Mouse (Mus musculus) right cerebral cortex, postnatal 4 days (tissue): Measurements from ENCODE around the gene Tor3a.
A peak's percentile ranks its signal among the peaks of the same experiment; 100 is the strongest.

Source experiments
- DNase-seq: peaks from one replicate; pipeline ENCODE4 v3.0.0-alpha.2; 2022

The Tor3a gene

DNA sequence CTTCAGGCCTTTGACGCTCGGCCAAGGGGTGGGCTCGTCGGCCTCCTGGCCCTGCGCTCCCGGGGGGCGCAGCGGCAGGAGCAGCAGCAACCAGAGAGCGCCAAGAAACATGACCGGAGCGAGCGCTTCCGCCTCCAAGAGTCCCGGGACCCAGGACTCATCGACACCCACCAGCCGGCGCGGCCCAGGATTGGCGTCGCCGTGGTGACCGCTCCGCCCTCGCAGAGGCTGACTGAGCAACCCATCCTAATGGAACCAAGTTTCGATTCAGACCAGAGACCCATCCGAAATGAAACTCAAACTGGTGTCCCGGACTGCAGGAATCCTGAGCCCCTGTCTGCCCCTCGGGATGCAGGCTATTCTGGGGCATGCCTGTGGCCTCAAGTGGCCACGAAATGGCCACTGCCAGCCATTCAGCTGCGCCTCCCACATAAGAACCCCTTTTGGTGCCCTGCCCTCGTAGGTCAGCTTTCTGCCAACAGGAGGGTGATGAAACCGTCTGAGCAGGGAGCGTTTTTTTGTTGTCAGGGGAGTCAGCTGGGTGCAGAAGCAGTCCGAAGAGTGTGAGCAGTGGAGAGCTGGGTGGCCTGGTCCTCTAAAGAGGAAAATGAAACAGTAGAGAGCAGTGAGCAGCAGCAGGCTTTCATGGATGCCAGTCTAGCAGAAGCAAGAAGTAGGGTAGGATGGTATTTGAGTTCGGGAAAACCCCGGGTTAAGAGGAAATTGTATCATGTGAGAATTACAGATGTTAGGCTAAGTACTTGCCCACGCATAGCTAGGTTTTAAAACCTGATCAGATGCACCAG, at the start of gene Tor3a:
Tor3a (minus strand) TSS at position 162 of the 806 bp plus-strand sequence.
- peak; percentile 50 for DNase-seq

DNA sequence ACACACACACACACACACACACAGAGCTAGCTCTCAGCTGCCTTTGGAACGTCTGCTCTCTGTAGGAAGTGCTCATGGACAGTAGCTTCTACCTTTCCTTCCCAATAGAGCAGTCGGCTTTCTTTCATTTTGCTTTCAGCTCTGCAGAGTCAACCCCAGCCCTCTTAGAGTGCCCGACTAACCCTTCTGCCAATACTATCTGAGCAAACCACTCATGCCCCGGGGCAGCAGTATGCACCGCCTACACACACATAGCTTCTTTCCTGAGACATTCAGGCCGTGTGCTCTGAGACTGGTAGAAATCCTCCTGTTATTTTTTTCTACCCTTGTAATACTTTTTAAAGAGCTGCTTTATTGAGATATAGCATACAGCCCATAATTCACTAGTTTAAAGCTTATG, 47.9 kb upstream of the Tor3a start:
- DNase-seq, result no peak

DNA sequence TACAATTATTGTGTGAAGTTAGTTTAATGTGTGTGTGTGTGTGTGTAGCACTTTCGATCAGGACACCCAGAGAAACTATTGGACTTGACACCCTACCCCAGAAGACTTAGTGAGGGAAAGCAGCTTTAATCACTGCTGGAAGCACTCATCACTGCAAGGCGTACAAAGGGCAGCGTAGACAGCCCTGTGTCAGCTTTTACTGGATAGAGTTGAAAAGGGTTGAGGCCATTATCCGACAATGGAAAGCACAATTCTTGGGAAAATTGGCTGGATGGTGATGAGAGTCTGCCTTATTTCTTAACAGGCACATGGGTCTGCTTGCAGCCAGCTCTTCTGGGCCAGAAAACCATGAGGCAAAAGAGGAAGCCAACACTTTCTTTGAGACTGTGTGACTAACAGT, 45.9 kb upstream of the Tor3a start:
- no peak for DNase-seq

DNA sequence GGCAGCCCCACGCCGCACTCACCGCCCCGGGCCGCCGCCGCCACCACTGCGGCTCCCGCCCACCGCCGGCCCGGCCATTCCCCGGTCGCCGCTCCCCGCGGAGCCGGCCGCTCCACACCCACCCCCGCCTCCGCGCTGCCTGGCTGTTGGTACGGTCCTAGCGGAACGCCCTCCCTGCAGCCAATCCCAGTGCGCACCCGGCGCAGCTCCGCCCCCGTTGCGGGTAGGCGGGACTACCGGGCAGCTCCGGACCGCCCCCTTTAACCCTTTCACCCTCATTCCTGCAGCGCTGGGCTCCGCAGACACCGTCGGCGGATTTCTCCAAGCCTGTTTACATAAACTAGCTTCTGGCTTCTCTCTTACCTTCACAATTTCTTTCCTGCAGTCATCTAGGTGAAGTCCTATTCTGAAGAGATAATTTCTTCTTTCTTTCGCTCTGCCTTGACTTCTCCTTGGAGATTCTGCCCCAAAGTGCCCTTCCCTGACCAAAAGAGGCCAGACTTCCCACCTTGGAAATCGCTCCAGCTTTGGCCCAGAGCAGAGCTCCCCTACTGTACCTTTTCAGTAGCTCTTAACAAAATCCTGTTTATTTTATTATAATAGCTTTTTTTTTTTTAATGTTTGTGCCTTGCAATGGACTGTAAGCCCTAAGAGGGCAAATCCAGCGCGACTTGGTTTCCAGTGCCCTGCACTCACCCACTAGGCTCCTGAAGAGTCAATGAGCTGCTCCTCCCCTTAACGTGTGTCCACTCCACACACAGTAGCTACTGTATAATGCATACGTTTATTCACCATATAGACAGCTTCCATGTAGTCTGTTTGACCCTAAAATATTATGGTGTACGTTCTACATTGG, 45.0 kb upstream of the Tor3a start, which contains the start of gene Fam20b:
Fam20b (minus strand) TSS at position 137 of the 856 bp plus-strand sequence.
- peak; percentile 95 for DNase-seq

DNA sequence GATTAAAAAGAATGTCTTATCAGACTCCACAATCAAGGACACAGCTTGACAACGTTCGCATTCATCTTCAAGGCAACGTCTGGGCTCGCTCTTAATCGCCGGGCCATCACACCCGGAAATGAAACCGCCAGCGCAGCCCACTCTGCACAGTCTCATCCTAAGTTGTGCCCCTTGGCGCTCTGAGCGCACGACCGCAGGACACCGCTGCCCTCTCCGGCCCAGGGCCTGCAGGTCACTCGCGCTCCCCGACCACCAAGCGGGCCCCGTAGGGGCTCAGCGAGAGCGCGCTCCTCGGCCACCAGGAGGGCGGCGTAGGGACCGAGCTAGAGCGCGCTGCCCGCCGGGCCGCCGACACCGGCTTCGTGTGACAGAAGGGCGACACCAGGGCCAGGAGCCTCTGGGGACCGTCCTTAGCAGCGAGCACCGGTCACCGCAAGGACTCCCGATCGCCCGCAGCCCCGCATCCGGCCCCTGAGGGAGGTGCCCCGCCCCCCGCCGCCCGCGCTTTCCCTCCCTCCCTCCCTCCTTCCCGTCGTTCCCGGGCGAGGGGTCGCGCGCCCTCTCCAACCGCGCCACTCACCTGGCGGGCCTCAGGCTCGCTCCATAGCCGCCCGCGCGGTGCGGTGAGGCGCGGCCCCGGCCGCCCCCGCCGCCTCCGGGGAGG, 44.3 kb upstream of the Tor3a start:
- DNase-seq, result no peak

DNA sequence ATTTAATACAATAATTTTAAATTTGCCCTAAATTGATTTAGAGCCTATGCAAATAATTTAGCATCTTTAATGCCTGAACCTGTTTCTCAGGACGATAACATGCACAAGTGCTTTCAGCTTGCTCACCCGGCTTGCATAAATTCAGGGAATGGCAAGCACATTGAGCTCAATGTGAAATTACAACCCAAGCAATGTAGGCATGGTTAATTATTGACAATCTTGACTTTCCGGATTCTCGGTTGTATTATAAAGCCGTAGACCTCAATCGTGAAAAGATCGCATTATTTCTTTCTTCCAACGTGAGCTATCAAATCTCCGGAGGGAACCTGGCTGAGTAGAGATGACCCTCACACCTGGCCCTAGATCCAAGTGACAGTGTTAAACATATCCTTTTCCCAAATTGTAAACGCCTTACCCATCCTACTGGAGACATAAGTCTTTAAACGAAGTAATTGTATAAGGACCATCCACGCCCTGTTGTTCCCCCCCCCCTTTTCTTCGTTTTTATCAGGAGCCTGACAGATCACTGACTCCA, 43.7 kb upstream of the Tor3a start:
- no peak for DNase-seq

DNA sequence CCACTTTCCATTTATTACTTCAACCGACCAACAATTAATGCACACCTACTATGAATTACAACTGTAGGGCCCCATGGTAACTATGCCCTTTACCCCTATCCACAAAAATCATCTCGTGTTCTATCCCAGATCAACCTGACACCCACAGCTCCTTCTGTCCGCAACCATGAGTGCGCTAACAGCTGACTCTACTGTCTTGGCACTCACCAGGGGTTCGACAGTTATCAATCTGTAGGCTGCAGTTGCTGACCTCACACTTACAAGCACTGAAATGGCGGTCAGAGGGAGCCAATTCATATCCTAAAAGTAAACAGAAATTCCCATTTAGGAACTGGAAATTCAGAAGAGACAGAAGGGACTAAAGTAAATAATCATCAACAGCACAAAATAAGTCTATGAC, 42.5 kb upstream of the Tor3a start:
- no peak for DNase-seq

DNA sequence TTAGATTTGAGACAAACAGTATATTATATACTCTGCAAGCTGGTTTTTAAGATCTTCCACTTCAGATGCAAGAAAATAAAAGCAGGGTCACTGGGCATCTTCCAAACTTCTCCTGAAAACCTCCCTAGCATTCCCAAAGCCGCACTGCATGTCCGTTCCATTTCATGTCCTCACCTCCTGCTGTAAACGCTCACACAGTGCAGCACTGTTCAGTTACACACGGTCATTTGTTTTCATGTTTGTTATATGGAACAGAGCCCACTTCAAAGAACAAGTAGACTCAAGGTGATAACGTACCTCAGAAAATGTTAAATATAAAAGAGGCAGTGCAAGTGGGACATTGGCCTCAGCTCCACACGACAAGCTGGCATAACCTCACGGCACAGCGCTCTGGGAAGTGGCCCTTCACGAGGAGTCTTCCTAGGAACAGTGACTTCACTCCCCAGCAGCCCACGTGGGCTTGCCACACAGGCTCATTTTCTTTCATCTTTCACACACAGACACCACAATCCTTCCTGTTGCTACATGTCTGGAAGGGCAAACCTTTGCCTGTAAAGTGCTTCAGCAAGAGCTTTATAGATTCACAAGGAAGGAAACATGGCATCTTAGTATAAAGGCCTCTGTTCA, 36.4 kb upstream of the Tor3a start:
- no peak for DNase-seq

DNA sequence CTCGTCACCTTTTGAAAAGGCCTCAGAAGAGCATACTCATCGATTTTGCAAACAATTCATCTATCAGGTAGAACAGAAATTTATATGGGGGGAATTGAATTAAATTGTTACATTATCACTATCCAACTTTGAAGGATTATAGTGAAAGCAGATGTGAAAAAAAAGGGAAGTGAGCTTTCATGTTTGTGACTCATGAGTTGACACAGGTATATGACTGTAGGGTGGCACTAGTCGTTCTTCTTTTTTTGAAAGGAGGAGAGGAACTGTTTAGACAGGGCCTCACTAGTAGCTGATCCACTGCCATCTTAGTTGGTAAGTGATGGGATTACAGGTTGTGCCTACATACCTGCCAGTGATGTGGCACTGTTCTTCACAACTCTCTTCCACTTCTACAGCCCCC, 34.5 kb upstream of the Tor3a start:
- DNase-seq, result no peak

DNA sequence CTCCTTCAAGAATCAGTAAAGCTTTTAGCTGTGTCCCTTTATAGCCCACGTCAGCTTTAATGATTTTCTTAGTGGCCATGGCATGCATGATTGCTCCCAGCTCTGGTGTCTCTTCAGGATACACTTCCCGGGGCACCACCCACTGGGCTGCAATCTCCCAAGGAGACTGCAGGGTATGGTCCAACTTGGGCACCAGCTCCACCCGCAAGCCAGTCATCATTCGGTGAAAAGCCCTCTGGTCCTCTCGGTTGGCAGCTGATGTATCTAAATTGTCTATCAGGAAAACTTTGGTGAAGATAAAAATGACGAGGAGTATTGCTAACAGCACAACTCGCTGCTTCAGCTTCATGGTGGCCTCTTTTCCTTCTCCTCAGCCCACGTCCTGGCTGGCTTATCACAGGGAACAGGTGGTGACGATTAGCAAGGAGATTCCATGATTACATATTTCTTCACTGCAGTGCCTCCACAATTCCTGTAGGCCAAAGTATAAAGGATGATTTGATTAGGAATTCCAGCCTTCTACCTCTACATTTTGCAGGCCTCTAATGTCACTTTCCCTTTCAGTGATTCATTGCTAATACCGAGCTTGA, 31.6 kb upstream of the Tor3a start:
- DNase-seq, result no peak

DNA sequence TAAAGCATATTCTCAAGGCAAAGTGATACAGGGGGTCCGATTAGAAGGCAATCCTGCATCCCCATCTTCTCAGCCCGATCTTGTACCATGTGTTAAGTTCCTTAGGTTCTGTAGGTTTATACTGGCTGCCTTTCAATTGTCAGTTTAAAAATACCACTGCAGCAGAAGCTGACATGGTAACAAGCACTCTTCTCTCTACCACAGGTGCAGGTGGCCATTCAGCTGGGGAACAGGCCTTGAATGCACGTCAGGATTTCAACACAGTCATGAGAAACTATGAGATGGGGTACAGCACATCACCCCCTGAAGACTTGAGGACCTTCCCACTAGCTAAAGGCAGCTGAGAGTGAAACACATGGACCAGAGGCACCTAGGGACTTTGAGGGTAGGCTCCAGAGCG, 29.3 kb upstream of the Tor3a start:
- no peak for DNase-seq

DNA sequence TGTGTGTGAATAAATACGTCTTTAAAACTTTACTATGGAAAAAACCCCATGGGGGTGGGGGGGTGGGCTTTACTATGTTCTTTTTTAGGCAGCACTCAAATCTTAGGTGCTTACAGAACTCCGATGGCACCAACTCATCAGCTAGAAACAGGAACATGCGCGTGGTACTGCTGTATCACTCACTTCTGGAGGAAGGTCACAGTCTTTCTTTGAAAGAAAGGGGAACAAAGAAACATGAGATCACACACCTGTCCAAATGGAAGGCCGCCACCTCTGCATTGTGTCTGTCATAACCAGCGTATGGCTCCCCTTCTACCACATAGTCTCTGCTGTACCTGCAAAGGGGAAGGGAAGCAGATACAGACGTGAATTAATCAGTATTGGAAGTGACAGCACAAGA, 28.0 kb upstream of the Tor3a start:
- DNase-seq, result no peak

DNA sequence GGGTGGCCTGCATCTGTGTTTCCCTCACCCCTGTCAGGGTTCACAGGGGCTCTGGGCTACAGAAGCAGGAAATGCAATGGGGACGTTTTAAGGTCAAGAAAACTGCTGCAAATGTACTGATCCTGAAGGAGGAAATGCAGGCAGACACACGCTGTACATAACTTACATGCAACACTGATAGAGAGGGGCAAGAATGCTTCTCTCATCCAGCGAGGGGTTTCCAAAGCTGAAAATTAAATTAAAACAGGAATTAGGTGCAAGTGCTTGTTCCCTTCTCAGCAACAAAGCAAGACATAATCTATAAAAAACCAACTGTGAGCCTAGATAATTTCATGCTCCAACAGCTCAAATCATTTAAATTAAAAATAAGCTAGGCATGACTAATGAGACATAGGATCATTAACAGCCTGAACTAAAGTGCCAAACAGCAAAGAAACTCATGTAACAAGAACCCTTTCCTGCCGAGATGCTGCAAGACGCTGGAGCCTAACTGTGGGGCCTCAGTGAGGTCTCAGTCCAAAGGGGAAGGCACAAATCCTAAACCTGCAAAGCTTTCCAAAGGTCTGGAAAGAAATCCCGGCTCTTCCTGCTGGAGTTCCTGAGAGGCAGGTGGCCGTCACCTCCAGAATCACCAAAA, 12.0 kb upstream of the Tor3a start:
- no peak for DNase-seq

DNA sequence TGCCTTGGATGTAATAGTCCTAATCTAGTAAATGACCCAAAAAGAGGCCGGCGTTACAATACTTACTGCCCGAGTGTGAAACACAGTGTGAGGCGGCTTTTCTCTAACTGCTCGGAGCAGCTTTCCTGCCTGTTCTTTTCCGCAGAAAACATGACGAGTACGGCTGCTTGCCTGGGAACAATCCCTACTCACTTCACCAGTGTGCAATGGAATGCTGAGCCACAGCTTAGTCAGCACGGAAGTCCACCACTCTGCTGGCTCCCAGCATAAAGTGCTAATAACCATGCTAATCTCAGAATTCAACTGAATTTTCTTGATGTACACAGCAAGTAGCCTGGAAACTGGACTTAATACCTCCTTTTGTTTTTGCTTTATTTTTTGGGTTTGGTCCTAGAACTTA, 5.4 kb upstream of the Tor3a start:
- DNase-seq, result no peak

DNA sequence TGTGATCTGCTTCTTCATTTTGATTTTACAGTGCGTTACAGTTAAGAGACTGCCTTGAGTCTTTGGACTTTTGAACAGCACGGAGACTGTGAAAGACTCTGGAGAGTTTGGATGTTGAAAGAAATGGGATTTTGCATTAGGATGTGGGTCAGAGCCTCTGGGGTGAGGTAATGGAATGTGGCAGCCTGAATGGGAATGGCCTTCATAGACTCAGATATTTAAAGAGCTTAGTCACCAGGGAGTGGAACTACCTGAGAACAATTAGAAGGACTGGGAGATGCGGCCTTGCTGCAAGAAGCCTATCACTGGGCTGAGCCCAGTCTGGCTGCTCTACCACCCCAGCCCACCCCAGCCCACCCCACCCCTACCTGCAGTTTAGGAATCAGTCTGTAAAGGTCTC, 3.1 kb upstream of the Tor3a start:
- no peak for DNase-seq

DNA sequence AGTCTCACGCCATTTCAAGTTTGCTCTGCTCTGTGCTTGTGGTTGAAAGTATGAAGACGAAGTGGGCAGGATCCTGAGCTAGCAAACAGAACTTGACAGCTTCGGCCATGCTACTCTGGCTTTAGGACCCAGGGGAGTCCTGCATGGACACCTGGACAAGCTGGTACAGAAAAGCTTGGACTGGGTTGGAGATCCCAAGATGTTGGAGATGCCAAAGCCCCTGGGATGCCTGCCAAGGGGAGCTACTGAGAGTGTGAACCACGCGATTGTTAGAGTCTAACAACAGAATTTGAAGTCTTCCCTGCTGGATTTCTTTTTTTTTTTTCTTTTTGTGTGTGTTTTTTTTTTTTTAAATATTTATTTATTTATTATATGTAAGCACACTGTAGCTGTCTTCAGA, 2.4 kb upstream of the Tor3a start:
- peak; percentile 38 for DNase-seq

DNA sequence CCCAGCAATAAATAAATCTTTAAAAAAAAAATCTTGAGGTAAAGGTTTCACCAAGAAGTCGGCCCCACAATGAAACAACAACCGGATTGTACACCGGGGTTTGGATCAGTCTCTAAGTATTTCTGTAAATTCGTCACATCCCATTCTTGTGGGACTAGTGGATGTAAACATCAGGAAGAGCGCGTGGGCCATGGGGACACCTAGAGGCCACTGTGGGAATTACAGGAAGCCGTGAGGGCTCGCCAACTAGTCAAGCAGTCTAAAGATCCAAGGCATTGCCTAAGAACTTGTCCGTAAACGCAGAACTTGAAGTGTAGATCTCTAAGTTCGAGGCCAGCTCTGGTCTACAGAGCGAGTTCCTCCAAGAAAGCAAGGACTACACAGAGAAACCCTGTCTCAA, 2.0 kb upstream of the Tor3a start:
- DNase-seq, result peak; percentile 52

DNA sequence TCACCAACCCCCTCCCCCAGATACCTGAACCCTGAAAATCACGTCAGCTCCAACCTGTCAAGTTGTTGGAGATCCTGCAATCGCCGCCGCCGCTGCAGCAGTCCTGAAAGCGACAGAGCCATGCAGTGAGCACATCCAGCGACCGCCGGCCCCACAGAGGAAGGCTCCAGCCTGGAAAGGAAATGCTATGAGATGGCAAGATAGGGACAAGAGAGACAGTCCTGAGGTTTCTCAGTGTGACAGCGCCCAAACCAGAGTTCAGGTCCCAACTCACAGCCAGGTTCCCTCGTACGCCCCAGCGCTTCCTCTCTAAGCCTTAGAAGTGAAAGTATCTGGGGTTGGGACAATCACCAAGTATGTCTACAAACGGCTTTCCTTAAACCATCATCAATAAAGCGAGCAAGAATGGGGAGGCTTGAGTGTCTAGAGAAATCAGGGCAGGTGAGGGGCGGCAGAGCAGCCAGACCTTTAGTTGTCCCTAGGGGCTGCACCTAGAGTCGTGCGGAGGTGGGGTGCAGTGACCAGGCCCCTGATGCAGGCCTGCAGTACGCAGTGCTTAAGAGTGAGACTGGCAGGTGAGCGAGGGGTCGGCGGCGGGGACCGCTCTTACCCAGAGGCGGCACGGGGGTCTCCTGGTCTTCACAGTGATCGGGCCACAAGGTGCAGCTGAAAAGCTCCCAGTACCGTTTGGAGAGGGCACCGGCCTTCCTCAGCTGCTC, 521 bp downstream of the Tor3a start:
- DNase-seq, result no peak

DNA sequence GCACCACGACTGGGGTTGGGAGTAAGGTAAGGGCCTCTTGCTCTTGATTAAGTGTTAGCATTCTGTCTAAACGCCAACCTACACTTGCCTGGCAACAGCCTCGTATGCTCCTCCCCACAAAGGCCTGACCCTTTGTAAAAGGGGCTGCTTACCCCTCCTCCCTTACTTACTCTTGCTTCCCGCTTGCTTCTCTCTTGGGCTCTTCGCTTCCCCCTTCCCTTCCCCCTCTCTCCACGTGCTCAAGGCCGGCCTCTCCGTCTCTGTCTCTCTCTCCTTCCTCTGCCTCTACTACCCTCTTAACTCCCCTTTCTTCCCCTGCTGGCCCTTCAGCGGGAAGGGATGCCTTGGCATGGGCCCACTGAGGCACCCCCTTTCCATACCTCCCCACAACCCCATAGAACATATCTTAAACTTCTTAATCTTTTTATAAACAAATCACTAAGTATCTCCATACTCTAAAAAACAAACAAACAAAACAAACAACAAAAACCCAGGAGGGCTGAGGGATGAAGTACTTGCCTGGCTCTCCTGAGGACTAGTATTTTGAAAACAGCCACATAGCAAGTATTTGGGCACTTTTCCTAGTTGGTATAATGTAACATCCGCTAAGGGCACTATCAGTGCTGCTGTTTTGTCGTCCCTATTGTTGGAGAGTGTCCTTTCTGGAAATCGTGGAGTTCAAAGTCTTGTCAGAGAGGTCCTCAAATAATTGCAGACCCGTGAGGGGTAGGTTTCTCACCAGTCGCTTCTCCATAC, 1.3 kb downstream of the Tor3a start:
- no peak for DNase-seq

DNA sequence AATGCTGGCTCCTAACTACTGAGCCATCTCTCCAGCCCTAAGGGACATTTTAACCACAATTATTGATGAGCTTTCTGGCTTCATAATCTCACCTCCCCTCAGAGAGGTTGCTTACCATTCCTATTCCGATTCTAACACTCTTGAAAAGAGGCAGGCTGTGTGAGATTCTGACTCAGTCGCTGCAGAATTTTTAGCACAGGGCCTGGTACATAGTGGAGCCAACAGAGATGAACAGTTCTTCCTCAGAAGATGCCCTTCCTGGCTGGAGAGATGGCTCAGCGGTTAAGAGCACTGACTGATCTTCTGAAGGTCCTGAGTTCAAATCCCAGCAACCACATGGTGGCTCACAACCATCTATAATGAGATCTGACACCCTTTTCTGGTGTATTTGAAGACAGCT, 2.2 kb downstream of the Tor3a start:
- no peak for DNase-seq
